Mouse (Mus musculus) layer of hippocampus, adult 18-20 months (tissue): ENCODE data around the gene Acyp2. TPM values are rescaled to one million over a fixed set of nuclear protein-coding genes. Genes with fewer than 3 reads are reported as not detected.
"Not testable (repeated sequence)": the region's sequence is repeated elsewhere in the genome, so short reads cannot be mapped to it uniquely, and the experiment has no call there.

ENCODE experiments used
- DNase-seq, 2 experiments: peaks; one replicate each; pipeline ENCODE4 v3.0.0; 2022; ENCODE audit warnings: low spot score in 2 of 2
- long read RNA-seq: library from polyadenylated mRNA; stranded (forward); transcript quantifications from one replicate; pipeline ENCODE4 v2.0.0, GENCODE M21; 2021
- total RNA-seq, 2 experiments: library from RNA; stranded (reverse); gene quantifications; 2 replicates each; pipeline ENCODE4 v1.2.3; 2021

Acyp2 gene
- 10 to 100 TPM; 20.9 to 23.6 TPM for total RNA-seq
- long read RNA-seq, partial matches to known transcripts: 5 of 5 reads
- long read RNA-seq, other reads (novel, unspliced or antisense): 0 of 5 reads

DNA sequence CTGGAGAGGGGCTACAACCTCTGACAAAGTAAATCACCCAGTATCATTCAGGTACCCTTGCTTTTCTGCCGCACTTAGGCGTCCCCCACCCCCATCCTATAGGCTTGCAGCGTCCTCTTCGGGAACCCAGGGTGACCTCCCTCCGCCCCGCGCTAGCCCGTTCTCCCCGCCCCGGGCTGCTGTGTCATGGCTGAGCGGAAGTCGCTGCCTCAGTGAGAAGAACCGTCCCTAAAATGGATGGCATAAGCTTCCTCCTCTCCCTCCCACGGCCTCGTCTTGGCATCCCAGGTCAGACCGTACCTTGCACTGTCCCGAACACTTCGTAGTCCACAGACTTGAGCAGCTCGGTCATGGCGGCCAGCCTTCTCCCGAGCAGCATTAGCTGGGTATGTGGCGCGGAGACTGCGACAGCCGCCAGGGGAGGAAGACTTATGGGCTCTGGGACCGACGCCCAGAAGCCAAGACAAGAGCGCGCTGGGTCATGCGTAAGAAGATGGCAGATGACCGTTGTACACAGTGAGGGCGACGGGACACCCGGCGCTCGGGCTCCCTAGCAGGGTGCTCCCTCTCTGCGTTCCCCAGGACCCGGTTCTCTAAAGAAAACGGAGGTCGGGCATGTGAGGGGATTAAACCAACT lies at the start of gene Acyp2:
TSS of gene Acyp2 (minus strand) at position 587 of the 637 bp plus-strand sequence.
- peak; percentile 70 to 85 for DNase-seq

DNA sequence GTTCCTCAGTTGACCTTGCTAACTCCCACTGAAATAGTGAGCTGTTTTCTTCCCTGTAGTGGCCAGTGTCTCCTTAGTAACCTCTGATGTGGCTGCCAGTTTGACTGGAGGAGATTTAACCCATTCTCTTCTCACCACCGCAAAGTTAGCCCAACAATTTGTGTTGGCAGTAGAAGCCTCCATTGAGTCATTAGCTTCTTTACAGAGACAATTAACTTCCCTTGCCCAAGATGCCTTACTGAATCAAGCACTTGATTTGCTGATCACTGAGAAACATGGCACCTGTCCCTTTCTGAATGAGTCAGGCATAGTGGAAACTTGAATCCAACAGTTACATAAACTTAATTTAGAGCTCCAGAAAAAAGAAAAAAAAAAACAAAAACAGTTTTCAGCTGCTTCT lies 40.0 kb upstream of the Acyp2 start:
- no peak for DNase-seq

DNA sequence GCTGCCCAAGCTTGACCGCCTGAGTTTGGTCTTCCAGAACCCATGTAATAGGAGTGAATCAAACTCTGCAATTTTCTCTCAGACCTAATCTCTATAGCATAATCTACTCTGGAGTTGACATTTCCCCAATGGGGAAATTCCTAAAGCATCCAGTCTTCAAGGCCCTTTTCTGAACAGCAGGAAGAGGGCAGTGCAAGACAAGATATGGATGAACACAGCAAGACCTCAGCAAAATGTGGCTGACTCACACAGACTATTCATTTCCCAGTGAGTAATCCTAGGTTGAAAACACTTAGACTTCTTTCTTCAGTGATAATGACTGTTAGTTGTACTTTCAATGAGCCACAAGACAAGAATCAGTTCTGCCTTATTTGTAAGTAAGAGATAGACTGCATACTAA lies 26.7 kb upstream of the Acyp2 start:
- peak; percentile 41 to 74 for DNase-seq

DNA sequence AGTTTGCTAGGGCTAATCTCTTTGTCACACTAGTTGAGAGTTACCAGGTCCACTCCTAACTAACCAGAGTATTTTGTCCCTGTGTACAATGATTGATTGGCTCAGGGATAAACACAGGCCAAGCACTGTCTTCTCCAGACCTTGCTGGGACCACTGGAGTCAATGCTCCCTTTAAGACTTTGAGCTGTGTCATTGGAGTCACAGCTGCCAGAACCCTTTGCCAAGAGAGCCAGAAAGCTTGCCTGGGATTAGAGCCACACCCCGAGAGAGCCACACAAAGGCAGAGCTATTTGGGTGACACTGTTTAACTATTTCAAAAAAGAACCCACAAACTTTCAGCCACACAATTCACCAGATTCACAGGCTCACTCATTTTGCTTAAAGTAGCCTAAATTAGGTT lies 23.3 kb upstream of the Acyp2 start:
- no peak for DNase-seq

DNA sequence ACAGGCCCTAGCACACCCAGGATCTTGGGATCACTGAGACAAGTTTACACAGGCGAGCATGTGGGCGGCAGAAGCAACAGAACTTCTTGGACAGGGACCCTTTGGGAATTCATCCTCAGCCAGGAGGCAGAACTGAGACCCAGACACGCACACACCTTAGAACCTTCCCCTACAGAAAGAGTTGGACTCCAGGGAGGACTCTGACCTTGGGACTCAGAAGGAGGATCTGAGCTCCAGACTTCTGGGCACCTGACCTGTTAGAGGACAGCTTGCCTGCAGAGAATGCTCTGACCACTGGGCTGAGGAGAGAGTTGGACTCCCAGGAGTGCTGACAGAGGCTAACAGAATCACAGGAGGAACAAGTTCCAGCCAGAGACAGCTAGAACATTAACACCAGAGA lies 13.6 kb upstream of the Acyp2 start:
- no peak for DNase-seq

DNA sequence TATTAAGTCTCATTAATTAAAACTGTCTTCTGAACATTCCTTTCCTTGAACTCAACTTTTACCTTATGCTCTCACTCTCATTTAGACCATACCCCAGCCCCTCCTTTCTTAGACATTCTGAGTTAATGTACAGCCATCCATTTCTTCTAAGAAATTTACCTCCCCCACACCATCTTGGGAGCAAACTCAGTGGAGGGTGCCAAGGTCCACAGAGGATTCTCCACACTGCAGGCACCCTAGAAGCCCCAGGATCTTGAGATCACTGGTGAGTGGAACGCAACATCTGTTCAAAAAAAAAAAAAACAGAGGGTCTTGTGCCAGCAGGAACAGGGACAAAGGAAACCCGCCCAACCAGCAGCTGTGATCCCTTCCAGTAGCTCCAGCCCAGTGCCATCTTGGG lies 13.2 kb upstream of the Acyp2 start:
- DNase-seq: no peak

DNA sequence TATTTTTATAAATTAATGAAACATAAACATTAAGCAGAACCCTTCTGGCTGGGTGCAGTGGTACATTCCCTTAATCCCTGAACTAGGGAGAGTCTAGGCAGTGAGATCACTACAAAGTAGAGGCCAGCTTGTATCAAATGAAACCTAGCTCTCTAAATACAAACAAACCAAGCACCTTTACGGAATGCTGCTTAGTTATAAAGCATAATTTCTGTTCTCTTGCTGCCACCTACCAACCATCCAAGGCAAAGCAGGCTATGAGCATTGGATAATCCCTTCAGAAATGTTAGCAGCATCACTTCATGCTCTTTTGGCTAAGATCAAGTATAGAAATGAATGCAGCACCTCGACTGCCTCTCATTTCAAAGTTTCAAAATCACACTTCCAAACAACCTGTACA lies 7.7 kb upstream of the Acyp2 start:
- DNase-seq: peak; percentile 9 to 77

DNA sequence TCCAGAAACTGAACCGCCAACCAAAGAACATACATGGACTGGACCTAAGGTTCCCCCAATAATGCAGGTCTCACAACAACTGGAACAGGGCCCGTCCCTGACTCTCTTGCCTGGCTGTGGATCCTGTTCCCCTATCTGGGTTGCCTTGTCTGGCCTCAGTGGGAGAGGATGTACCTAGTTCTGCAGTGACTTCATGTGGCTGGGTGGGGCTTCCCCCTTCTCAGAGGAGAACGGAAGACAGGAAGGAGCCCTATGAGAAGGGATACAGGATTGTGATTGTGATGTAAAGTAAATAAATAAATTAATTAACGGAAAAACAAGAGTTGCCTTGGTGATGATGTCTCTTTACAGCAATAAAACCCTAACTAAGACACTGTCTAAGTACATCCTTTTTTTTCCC lies 6.7 kb upstream of the Acyp2 start:
- no peak for DNase-seq

DNA sequence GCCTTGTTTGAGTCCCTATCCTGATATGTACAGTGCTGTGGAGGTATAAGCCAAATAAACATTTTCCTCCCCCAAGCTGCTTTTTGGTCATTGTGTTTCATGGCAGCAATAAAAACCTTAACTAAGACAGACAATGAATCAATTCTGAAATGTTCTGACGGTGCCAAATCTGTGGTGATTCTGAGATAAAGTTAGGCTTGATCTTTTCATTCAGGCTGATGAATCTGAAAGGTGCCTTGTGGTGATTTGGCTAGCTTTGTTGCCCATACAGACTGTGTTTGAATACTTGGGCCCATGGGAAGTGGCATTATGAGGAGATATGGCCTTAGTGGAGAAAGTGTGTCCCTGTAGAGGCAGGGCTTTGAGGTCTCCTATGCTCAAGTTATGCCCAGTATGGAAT lies 1.0 kb upstream of the Acyp2 start:
- no peak for DNase-seq

DNA sequence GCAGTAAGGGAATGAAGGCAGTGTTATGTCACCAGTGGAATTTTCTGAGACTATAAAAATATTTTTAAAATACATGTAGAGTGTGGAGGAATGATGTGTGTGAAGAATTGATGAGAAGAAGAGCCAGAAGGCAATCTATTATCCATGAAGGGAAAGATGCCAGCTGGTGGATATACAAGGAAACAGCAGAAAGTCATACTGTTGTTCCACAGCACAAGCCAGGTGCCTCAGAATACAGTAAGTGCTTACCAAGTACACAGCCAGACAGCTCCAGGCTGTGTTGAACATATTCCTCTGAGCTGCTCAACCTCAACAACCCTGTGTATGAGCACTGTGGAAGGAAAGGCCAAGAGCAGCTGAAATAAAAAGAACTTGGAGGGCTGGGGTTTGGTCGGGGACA lies 13.7 kb downstream of the Acyp2 start:
- peak in 1 of 2 experiments; percentile 37 for DNase-seq

DNA sequence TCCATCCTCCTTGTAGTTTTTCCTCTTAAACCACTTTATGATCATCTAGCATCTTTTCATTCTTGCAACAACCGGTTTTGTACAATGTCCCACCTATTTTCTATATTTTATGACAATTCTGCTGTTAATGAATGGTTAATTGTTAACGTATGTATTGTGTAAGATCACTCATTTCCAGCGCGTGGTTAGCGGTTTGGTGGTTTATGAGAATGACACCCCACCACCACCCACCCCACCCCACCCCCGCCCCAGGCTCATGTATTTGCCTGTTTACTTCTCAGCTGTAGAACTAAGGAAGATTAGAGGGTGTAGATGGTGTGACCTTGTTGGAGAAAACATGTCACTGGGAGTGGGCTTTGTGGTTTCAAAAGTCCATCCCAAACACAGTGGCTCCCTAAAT lies 18.9 kb downstream of the Acyp2 start:
- DNase-seq: no peak

DNA sequence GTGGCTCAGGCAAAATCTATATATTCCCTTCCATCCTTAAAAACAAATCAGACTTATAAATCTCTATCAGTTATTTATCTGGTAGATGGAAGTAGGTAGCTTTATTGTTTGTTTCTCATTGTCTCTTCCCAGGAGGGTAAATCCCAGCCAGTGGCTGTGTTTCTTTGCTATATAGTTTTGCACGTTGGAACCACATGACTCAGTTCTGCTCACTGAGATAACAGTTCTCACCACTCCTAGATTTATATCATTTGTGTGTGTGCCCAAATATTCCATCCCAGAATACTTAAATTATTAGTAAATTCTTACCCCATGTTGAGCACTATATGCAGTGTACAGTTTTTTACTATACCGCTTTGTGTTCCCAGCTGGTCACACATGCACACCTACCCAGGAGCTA lies 26.2 kb downstream of the Acyp2 start:
- no peak for DNase-seq

DNA sequence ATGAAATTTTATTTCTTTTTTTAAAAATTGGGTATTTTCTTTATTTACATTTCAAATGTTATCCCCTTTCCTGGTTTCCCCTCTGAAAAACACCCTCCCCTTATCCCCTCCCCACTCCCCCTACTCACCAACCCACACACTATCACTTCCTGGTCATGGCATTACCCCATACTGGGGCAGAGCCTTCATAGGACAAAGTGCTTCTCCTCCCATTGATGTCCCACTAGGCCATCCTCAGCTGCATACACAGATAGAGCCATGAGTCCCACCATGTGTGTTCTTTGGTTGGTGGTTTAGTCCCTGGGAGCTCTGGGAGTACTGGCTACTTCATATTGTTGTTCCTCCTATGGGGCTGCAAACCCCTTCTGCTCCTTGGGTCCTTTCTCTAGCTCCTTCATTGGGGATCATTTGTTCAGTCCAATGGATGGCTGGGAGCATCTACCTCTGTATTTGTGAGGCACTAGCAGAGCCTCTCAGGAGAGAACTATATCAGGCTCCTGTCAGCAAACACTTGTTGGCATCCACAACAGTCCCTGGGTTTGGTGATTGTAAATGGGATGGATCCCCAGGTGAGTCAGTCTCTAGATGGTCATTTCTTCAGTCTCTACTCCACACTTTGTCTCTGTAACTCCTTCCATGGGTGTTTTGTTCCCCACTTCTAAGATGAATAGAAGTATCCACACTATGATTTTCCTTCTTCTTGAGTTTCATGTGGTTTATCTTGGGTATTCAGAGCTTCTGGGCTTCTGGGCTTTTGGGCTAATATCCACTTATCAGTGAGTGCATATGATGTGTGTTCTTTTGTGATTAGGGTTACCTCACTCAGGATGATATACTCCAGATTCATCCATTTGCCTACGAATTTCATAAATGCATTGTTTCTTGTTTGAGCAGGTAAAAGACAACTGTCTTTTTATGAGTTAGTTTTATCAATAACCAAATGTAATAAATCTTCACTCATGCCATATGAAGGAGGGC lies 27.7 kb downstream of the Acyp2 start:
- DNase-seq: not testable (repeated sequence)

DNA sequence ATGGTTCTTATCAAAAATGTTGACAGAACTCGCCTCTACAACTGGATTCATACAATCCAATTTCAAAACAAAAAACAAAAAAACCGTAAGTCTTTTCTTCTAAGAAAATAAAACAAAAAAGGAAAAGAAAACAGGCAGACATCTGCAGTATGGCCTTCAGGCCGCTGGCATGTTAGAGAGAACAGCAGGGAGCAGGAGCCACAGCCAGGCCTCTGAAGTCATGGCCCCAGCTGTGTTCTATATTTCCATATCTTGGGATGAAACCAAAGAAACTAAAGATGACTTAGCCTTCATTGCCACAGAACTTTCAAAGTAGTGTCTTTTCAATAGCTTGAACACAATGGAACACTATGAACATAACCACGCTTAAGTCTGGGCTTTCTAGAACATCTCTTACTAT lies 31.2 kb downstream of the Acyp2 start:
- no peak for DNase-seq

DNA sequence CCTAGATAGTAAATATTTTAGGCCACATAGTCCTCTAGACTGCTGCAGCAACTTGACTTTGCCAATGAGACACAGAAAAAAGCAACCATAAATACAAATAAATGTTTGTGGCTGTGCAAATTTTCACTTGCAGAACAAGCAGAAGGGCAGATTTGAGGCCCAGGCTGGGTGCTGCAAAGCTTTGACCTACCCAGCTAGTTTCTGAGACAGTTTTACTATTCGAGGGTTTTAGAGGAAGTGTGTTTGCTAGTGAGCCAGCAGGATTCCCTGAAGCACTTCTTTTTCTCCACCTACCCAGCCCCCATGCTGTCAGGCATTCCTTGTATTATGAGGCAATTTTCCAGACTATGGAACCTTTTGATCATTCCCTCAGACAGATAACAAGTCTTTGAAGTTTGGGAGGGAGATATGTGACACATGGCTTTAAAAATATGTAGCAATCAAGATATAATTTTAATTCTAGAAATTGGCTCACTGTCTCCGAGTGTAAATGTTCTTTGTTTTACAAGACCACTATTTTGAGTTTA lies 31.8 kb downstream of the Acyp2 start:
- DNase-seq: no peak

DNA sequence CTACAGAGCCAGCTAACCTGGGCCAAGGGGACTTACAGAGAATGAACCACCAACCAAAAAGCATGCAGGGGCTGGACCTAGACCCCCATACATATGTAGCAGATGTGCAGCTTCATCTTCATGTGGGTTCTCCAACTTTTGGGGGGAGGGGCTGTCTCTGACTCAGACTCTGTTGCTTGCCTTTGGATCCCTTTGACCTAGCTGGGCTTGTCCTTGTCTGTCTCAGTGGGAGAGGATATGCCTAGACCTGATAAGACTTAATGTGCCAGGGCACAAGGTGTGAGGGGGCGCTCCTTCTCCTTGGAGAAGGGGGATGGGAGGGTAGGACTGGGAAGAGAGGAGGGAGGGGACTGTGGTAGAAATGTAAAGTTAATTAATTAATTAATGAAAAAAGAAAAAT lies 33.4 kb downstream of the Acyp2 start:
- no peak for DNase-seq

DNA sequence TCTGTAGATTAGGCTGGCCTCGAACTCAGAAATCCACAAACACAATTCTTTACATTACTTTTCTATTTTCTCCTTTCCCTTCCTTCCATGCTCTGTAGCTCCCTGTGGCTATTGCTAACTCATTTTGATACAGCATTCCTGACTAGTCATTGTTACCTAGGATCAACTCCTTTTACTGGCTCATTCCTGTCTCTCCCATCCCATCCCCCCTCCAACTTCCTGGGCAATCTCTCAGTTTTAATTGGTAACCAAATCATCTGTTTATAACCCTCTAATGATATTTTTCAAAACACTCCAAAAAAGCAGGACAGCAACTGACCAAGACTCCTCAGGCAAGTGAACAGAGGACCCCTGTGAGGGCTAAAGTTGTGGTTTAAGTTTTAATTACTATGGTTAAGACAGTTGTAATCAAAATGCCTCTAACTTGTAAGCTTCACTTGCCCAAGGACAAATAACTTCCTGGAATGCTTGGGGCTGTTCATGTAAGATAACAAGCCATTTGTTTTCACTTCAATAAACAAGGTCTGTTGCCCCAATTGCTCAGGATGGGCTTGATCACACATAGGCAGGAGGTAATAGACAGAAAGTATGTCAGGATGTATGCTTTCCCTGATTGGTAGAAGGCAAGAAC lies 35.4 kb downstream of the Acyp2 start:
- no peak for DNase-seq

DNA sequence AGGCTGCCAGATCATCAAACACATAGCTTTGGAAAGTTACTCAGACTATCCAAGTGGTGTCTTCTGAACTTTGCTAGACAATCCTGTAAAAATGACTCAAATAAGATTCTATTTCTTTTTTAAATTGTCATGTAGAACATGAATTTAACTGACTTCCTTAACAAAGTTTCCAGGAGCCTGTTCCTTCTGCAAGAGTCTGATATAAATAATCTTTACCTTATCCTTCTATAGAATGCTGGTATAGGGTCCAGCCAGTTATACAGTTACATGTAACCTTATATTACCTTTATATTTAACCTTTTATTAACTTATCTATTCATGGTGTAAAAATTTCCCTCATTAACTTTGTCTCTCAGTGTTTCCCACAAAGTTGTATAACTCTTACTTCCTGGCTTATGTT lies 36.7 kb downstream of the Acyp2 start:
- no peak for DNase-seq

DNA sequence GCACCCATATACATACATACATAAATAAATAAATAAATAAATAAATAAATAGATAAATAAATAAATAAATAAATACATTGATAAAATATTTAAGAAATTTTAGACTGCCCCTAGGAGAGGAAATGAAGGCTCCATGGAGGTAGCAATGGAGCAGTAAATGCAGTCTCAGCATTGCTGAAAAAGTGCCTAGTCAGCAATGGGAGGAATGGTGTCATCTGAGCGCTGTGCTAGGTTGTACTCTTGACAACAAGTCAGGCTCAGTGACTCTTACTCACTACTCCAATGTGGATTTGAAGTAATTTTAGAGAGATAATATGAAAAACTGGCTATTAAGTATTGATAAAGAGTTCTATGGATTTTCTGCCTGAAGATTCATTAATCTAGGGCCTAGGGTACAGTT lies 40.1 kb downstream of the Acyp2 start:
- no peak for DNase-seq

DNA sequence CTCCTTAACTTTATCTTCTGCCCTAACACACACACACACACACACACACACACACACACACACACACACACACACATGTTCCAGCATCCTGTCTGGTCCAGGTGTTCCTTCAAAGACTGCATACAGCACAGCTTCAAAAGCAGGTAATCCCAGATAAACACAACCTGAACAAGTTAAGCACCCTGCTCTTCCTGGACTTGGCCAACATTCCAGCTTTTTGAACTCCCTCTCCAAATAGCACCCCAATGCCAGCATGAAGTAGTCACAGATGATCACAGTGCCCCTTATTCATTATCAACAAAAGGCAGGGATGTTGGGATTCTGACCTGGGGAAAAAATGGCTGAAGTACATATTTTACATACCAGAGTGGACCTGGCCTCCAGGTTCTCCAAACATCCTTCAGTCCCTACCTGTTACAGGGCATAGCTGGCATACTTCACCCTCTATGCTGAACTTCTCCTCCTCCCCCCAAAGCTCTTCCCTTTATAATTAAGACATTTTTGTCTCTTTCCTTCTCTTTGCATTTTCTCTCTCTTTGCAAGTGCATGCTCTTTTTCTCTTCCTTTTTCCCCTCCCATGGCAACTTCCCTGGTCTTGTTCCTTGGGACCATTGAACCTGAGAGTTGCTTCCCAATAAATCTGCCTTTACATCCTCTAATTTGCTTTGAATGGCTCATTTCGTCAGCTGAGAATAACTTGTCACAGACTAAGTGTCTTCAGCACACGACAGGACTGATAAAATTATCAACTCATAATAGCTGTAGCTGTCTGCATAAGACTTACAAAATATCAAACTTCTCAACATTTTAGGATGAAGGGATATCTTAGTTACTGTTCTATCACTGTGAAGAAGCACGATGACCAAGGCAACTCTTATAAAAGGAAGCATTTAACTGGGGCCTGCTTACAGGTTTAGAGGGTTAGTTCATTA lies 41.5 kb downstream of the Acyp2 start:
- DNase-seq: no peak

DNA sequence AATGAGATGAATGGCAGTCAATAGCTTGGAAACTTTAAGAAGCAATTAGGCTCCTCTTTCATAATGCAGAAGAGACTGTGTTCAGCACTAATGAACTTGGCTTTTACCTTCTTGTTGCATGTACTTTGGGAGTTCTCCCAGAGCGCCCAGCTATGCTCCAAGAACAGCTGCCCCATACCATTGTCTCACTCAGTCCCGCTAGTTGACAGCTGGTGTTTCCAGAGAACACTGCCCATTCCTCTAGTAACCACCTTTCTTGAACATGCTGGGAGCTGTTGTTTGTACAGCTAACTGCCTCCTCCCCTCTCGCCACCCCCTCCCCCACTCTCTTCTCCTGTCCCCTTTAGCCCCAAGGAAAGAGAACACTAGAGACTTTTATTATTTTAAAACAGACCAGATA lies 52.1 kb downstream of the Acyp2 start:
- DNase-seq: no peak
